Mouse (Mus musculus): ENCODE measurements around the gene Prkrip1.
"Not testable (repeated sequence)": the region's sequence is repeated elsewhere in the genome, so short reads cannot be mapped to it uniquely, and the experiment has no call there.

Prkrip1 gene

DNA sequence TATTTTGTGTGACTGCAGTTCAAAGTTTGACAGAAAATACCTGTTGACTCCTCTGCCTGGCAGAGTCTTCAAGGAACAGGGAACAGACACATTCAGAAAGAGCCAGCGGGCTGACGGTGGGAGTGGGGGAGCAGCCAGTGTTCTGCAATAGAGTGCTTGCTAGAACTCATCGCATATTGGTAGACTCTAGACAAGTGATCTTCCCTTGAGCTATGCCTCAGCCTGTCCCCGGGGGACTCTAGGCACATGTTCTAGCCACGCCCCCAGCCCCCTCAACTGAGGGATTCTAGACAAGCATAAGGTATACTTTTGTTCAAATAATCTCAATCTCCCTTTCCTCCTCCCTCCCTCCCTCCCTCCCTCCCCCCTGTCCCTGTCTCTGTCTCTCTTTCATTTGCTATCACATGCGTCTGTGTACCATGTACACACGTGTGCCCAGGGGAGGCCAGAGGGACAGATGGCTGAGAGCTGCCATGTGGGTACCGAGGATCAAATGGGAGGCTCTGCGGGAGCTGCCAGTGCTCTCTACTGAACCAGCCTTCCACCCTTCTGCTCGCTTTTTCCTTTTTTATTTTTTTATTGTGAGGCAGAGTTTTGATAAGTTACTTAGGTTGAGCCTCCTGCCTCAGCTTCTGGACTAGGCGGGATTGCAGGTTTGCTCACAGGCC lies 34.8 kb downstream of the Prkrip1 start:
- no peak for DNase-seq (ENCODE audit: low spot score)

DNA sequence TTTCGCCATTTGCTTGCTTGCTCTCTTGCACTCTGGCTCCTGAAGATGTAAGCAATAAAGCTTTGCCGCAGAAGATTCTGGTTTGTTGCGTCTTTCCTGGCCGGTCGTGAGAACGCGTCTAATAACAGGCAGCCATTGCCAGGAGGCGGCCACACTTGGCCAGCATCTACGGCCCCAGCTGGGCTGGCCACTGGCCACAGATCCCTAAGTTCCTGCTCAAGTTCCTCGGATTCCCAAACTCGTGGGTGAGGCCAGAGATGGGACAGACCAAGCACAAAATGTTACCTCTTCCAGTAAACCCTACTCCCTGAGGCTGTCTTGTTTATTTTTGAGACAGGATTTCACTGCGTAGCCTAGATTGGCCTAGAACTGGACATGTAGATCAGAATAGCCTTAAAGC lies 38.7 kb downstream of the Prkrip1 start:
- not testable (repeated sequence) for DNase-seq (ENCODE audit: low spot score)

DNA sequence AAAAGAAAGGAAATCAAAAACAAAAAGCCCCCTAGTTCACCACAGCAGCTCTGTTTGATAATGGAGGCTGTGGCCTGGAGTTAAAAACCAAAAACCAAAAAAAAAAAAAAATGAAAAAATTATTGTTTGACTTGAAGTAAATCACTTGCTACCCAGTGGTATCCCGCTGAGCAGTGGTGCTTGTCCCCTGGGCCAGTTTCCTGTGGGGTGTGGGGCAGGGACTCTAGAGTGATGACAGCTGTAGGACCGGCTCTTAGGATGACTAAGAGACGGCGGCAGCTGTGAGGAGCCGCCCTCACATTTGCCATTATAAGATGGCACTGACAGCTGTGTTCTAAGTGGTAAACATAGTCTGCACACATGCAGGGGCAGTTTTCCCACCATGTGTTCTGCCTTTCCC lies 43.4 kb downstream of the Prkrip1 start:
- DNase-seq (ENCODE audit: low spot score), result no peak

DNA sequence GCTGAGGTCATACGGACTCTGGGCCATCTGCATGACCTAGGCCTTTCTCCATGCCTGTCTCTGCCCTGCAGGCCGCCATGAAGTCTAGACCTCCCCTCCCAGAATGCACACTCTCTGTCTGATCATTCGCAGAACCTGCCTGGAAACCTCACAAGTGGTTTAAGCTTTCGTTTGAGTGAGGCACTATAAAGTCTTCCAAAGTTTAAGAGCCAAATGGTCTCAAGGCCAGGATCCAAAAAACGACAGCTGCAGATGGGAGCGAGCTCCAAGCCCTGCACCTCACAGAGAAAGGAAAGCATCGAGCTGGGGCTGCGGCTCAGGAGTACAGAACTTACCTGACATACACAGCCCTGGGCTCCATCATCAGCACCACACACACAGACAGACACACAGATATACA lies 46.4 kb downstream of the Prkrip1 start:
- DNase-seq (ENCODE audit: low spot score), result no peak

- DNase-seq (ENCODE audit: low spot score), result not testable (repeated sequence)
Measured at GRCm38 (mm10) chr5:136149134-136149576, 49.6 kb downstream of the Prkrip1 start.

DNA sequence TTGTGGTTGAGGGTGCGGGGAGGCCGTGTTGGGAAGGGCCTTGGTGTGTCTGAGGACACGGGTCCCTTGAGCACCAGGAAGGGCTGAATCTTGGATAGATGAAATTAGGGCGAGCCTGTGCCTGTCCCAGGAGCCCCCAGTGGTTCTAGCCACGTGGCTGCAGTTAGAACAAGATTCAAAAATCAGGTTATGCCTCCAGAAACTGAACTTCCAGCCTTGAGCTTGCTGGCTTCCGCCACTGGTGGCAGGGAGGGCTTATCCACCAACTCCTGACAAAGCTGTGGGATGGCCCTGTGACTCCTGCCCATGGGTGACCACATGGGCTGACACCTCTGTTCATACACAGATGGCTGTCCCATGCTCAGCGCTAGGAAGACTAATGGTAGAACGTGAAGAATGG lies 51.1 kb downstream of the Prkrip1 start:
- DNase-seq (ENCODE audit: low spot score), result no peak

DNA sequence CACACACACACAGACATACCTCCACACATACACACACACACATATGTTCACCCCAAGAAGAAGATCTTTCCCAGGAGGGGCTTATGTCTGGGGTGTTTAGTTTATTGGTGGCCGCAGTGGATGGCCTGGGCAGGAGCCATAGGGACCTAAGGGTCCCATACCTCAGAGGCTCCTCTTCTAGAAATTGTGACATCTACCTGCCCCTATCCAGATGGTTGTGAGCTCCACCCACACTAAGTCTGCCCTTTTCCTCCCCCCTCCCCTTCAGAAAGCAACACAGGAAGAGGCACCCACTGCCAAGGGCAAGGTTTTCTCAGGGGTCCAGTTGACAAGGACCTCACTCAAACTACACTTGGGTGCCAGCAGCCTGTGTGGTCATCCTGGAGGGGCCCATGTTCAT lies 51.8 kb downstream of the Prkrip1 start:
- DNase-seq (ENCODE audit: low spot score), result no peak

DNA sequence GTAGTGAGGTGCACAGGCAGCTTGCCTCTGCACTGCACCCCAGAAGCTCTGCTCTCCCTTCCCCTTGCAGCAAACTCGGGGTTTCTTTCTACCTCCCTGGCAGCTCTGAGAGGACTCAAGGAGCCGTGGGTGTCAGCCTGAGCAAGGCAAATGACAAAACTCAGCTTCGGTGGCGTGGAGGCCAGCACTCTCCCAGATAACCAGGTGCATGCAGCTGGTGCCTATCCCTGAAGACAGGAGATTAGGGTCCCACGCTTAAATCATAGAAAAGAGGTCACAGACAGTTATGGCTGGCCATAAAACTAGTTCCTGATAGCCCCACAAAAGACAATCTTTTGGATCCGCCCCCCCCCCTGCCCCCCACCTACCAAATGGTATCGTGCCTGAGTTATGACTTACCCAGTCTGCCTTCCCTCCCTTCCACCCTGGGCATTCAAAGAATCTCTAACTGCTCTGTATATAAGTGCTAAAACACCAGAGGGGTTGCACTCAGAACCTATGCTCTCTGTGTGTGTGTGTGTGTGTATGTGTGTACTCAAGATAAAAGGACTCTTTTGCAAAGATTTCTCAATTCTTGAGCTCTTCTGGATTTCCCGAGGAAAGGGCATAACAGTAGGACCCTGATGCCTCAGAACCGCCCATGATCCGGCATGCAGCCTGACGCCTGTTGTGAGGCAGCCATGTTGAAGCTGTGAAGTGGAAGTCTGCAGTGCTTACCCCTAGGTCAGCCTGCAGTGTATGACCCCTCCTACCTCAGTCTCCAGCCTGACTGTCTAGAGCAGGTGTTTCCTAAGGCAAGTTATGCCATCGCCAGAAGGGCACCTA lies 53.9 kb downstream of the Prkrip1 start:
- DNase-seq (ENCODE audit: low spot score), result no peak

DNA sequence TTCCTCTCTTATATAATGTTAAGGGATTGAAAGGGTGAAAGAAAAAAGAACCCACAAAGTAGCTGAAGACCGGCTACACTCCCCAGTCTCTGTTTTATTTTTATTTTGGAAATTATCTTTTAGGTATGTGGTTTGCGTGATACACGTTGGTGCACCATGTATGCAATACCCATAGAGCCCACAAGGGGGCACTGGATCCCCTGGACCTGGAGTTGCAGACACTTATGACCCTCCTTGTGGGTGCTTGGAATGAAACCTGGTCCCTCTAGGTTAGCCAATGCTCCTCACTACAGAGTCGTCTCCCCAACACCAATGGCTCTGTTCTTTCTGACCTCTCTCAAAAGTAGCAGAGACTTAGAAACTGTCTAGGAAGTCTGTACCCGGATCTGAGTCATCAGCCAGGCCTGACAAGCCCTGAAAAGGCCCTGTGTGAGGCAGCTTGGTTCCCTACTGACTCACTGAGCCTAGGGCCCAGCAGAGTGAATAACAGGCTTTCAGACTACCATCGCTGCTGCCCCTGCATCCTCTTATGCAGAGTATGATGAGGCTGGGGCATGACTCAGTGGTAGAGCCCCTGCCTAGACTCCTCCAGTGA lies 55.5 kb downstream of the Prkrip1 start:
- DNase-seq (ENCODE audit: low spot score), result no peak

DNA sequence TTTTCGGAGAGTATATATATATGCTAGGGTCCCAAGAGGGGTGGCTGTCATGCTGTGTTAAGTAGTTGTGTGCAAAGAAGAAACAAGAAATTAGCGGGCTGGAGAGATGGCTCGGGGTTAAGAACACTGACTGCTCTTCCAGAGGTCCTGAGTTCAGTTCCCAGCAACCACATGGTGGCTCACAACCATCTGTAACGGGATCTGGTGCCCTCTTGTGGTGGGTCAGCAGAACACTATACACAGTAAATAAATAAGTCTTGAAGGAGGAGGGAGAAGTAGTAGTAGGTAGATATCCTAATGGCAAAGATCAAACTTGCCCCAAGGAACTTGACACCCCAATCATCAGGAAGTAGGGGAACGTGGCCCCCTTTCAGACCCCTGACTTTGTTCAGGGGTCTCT lies 56.0 kb downstream of the Prkrip1 start:
- no peak for DNase-seq (ENCODE audit: low spot score)

DNA sequence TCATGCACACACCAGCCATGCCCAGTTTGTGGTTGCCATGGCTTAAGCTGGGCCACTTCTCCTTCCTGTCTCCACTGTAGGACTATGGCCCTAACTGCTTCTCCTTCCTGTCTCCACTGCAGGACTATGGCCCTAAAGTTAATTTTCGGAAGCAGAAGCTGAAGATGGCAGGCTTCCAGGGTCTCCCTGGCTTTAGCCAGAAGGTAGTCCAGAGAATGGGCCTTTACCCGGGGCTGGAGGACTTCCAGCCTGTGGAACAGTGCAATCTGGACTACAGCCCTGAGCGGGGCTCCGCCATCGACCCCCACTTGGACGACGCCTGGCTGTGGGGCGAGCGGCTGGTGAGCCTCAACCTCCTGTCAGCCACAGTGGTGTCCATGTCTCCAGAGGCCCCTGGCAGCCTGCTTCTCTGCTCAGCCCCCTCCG lies 58.7 kb downstream of the Prkrip1 start:
- DNase-seq (ENCODE audit: low spot score), result no peak

DNA sequence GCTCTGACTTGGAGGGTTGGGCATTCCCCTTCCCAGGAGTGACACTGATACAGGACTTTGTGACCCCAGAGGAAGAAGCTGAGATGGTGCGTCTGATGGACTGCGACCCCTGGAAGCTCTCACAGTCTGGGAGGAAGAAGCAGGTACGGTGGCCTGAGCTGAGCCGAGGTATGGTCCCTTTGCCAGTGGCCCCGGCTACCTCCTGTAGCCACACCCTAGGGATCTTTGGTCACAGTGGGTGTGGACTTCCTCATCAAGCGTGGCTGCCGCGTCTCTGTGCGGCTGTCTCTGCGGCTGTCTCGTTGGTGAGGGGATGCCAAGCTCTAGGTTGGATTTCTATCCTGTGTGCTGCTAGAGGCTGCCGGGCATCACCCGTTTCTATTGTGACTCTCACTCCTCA lies 59.4 kb downstream of the Prkrip1 start:
- no peak for DNase-seq (ENCODE audit: low spot score)

DNA sequence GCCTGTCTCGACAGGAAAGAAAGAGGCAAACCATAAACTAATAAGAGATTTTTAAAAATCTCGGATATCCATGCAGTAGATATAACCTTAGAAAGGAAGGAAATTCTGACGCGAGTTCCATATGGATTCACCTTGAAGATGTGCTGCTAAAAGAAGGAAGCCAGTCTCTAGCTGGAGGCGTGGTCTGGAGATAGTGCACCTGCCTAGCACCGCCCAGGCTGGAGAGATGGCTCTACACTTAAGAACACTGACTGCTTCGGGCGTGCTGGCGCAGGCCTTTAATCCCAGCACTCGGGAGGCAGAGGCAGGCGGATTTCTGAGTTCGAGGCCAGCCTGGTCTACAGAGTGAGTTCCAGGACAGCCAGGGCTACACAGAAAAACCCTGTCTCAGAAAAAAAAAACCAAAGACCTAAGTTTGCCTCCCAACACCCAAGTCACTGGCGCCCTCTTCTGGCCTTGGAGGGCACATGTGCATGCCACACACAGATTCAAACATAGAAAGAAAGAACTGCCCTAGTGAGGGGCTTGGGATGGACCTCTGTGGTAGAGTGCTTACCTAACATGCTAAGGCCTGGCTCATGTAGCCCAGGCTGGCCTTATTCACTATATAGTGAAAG lies 61.0 kb downstream of the Prkrip1 start:
- DNase-seq (ENCODE audit: low spot score), result peak; percentile 7

- peak; percentile 18 for DNase-seq (ENCODE audit: low spot score)
Measured at GRCm38 (mm10) chr5:136136292-136136990, 62.3 kb downstream of the Prkrip1 start.

- DNase-seq (ENCODE audit: low spot score), result peak; percentile 95
Measured at GRCm38 (mm10) chr5:136135571-136136291, 63.0 kb downstream of the Prkrip1 start, which contains the start of the genes Lrwd1 and Alkbh4. Gene Lrwd1, minus strand, starts transcription at chr5:136136074. Gene Alkbh4, plus strand, starts transcription at chr5:136136146.
